ENCODE assay signal across 28 mouse cellular contexts in the genomic region with DNA sequence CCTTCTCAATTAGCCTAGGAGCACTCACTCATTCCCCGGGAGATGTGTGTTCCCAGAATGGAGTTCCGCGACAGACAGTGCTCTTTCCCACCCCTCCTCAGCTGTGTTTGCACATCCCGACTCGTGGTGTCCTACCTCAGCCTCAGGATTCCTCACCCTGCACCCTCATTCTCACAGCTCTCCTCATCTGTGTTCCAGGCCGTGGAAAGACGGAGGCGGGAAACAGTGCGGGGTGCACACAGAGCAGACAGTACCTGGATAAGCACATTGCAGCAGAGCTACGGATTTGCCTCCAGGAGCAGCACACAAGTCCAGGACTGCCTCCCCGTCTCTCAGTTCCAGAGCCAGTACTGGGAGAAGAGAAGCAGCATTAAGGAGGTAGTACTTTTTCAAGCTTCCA. TPM values are rescaled to one million over a fixed set of nuclear protein-coding genes. Genes with fewer than 3 reads are reported as not detected.
"Had no signal": no experiment of that assay in that cellular context is flagged by ENCODE, and none has a peak within 500 bp of the region (broad histone marks: within the 10 kb centered on the region; RNA-seq: fewer than 3 reads in every experiment).

No protein-coding gene starts in this region.

- H3K4me3 ChIP-seq: heart, adult 2 months; heart, embryonic 13.5 days; heart, embryonic 15.5 days; kidney, embryonic 15.5 days; limb, embryonic 13.5 days; limb, embryonic 15.5 days; liver, embryonic 13.5 days had no signal

- H3K4me1 ChIP-seq: heart, embryonic 13.5 days; heart, embryonic 15.5 days; kidney, embryonic 15.5 days; limb, embryonic 15.5 days; liver, embryonic 13.5 days had no signal

- ATAC-seq: forebrain, postnatal 0 days; hindbrain, embryonic 16.5 days; intestine, embryonic 16.5 days had no signal

- H3K27me3 ChIP-seq: heart, embryonic 13.5 days; heart, embryonic 15.5 days; kidney, embryonic 15.5 days; limb, embryonic 15.5 days; liver, embryonic 13.5 days had no signal

- H3K27ac ChIP-seq: heart, adult 2 months; heart, embryonic 13.5 days; heart, embryonic 15.5 days; hindbrain, embryonic 14.5 days; kidney, embryonic 15.5 days; limb, embryonic 13.5 days; limb, embryonic 15.5 days; liver, embryonic 13.5 days had no signal

- H3K4me2 ChIP-seq: heart, embryonic 11.5 days; heart, embryonic 13.5 days; heart, embryonic 15.5 days; hindbrain, embryonic 14.5 days; kidney, embryonic 15.5 days; limb, embryonic 13.5 days; limb, embryonic 15.5 days; liver, embryonic 13.5 days had no signal

- DNase-seq: forebrain, postnatal 0 days; gastrocnemius, postnatal 14 days; gastrocnemius, postnatal 36 days; heart, adult 11 months; heart, adult 2 months; heart, postnatal 14 days; heart, postnatal 36 days; kidney, adult 11 months; kidney, adult 2 months; kidney, adult 9 months; kidney, postnatal 10 days; kidney, postnatal 36 days; layer of hippocampus, adult 9-11 months; layer of hippocampus, postnatal 36 days; left cerebral cortex, postnatal 4 days; liver, embryonic 13.5 days had no signal

- H3K9me3 ChIP-seq: heart, embryonic 13.5 days; heart, embryonic 15.5 days; kidney, embryonic 15.5 days; limb, embryonic 13.5 days; limb, embryonic 15.5 days; liver, embryonic 13.5 days had no signal

- H3K9ac ChIP-seq: forebrain, postnatal 0 days; heart, embryonic 13.5 days; heart, embryonic 15.5 days; hindbrain, embryonic 14.5 days; kidney, embryonic 15.5 days; limb, embryonic 13.5 days; limb, embryonic 15.5 days; liver, embryonic 13.5 days had no signal

RNA-seq across cellular contexts. Expression of a gene that starts 38.4 kb away (rescaled TPM):
- polyA plus RNA-seq: frontal cortex, adult 2 months; kidney, adult 2 months; large intestine, adult 2 months; liver, adult 2 months had no signal
